Mouse (Mus musculus) right cerebral cortex, postnatal 14 days (tissue): ENCODE results near the gene Apoa2.
A peak's percentile ranks its signal among the peaks of the same experiment; 100 is the strongest.

Source experiments
- DNase-seq: peaks from one replicate; pipeline ENCODE4 v3.0.0; 2022

The Apoa2 gene

DNA sequence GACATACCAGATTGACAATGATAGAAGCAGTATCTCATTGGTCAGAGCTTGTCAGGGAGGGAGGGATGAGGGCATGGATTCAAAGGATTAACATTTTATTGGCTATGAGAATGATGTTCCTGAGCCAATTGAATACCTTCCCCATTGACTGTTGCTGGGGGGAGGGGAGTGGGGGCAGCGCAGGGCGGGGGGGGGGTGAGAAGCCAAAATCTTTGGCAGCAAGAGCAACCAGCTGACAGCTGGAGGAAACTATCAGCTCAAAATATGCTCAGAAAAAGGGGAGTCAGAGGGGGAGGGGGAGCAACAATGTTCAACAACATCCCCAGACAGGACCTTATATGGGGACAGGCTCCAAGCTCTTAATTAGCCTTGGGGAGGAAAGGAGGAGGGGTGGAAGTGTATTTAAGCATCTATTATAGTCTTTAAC is 38.3 kb downstream of the Apoa2 start:
- no peak for DNase-seq

DNA sequence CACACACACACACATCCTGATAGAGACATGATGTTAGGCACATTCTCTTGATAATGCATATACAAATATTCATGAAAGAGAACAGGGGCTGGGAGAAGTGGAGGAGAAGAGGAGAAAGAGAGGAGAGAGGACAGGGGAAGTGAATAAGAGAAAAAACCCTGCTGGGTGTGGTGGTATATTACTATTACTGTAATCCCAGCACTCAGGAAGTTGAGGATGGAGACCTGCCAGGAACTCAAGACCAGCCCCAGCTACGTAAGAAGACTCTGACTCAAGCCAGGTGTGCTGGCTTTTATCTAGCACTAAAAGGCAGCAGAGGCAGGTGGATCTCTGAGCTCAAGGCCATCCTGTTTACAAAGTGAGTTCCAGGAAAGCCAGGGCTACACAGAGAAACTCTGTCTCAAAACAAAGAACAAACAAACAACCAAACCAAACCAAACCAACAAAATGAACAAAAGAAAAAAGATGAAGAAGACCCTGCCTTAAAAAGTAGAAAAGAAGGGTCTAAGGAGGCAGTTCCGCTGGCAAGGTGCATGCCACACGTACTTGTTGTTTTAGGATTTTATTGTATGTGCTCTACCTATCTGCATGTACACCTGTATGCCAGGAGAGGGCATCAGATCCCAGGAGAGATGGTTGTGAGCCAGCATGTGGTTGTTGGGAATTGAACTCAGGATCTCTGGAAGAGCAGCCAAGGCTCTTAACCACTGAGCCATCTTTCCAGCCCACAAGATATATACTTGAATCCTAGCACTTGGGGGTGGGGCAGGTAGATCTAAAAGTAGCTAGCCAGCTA is 39.0 kb downstream of the Apoa2 start:
- no peak for DNase-seq

DNA sequence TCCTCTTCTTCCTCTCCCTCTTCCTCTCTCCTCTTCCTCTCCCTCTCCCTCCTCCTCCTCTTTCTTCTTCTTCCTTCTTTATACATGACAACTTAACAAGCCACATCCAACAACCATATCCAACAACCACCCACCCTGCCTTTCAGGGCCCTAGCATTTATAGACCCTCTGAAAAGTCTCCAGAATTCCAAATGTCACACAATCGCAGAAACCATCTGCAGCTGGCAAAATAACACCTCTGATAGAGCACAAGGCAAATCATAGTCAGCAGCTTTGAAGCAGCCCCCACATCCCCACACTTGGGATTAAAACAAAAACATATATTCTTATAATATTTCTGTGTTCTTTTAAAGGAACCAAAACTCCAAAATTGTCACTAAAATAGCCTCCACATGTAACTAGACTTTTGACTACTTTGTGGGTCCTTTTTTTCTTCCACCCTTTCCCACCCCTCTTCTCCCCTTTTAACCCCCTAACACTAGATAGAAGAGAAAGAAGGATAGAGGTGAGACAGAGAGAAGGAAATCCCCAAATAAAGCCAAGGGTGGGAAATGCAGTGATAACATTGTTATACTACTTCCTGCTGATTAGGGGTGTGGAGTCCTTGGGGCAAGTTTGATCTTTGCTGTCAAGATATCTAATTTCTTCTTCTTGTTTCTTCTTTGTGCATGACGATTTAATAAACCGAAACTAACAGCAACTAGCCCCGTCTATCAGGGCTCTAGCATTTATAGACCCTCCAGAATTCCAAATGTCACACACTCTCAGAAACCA is 41.3 kb downstream of the Apoa2 start:
- no peak for DNase-seq

DNA sequence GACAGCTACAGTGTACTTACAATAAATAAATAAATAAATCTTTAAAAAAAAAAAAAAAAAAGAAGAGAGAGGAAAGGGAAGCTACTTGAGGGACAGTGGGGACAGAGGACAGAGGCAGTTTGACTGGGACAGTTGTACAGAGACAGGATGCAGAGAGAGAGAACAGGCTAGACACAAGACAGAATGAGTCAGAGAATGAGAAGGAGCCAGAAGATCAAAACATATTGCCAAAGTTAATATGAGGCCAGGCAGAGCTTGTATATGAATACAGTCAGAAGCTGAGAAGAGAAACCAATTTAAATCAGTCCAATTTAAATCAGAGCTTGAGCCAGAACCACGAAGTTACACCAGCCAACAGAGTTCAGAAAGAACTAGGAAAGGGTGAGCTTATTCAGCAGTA is 43.5 kb downstream of the Apoa2 start:
- no peak for DNase-seq

DNA sequence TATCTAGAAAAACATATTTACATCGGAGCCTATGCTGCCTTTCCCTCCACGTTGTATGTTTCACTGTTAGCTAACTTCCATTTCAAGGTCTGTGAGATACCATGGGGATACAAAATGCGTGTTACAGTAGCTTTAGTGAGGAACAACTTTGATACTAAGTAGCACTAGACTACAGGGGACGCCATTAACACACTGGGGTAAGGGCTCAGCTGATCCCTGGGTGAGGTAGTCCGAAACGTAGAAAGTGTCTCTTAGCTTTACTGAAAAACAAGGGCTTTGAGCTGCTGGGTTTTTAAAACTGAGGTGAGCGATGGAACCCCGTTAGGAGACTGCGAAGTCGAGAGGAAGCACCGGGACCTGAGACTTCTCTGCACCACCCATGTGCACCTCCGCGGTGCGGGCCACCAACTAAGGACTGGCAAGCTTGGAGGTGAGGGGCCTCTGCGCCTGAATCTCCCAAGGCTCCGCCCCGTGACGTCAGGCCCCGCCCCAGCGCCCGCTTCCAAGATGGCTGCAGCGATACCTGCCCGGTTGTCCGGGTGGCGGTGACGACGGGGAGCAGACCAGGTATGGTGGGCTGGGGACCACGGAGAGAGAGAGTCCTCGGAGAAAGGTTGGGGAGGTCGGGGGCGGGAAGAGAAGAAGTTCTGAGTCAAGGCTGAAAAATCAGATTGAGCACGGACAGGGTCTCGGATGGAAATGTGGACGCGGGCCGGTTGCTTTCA is 45.2 kb downstream of the Apoa2 start, which contains the start of gene B4galt3:
B4galt3 (plus strand) TSS at position 481 of the 725 bp plus-strand sequence.
- DNase-seq = peak; percentile 94

DNA sequence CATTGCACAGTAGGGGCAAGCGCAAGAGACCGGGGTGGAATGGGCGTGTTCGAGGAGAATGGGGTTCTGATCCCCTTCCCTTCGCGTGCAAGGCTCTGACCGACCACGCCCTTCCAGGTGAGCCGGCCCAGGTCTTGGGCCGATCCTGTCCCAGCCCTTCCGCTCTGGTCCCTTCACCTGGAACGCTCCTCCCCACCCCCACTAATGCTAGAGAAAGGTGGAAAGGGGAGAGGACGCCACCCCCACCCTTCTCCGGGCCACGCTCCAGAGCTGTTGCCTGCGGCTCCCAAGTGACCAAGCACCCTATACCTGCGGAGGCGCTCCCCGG is 45.7 kb downstream of the Apoa2 start:
- no peak for DNase-seq

DNA sequence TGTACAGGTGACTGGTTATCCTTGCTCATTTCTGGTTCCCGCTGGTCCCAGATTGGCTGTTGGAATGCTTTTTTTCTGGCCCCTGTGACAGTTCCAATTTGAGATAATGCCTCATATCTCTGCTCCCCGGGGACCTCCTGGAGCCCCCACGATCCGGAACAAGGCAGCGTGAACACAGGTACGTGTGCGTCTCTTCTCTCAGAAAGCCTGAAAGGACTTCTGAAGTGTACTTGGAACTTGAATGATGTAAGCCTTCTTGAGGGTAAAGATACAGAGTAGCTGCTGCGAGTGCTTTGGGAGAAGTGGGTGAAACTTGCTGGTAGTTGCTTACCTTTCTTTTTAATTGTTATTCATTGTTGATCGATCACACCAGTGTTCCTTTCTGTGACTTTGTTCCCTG is 46.3 kb downstream of the Apoa2 start:
- DNase-seq = no peak

DNA sequence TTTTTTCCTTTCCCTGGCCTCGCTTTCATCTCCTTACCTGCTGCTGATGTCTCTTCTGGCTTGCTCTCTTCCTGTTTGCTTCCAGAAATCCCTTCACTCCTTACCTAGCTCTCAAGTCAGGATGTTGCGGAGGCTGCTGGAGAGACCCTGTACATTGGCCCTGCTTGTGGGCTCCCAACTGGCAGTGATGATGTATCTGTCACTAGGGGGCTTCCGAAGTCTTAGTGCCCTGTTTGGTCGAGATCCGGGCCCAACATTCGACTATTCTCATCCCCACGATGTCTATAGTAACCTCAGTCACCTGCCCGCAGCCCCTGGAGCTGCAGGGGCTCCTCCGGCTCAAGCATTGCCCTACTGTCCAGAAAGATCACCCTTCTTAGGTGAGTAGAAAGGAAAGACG is 46.8 kb downstream of the Apoa2 start:
- DNase-seq = no peak

DNA sequence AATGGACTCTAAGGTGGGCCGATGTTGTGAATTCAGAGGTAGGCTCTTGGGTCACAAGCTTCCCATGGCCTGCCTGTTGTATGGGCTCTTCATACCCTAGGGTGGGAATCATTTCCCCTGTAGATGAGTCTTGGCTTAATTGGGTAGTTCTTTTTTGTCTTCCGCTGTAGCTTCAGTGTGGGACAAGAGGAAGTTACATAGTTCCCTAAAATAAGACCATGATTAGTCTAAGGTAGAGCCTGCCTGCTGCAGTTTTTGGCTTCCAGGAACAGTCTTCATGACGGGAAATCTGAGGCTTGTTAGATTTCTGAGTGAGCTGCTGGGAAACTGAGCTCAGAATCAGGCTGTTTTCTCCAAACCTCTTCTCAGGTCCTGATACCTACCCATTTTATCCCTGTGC is 47.2 kb downstream of the Apoa2 start:
- DNase-seq = no peak

DNA sequence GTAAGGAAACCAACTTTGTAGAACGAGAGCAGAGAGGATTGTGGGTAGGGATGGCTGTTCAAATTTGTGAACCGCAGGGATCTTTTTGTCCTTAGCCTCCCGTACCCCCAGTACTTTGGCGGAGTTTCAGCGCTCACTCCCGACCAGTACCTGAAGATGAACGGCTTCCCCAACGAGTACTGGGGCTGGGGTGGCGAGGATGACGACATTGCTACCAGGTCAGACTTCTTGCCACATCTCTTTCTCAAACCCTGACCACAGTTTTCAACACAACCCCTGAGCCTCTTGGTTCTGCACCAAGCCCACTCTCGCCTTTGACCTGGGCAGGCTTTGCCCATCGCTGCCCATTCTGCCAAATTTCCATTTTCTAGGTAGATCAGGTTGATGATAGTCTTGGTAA is 49.3 kb downstream of the Apoa2 start:
- no peak for DNase-seq

DNA sequence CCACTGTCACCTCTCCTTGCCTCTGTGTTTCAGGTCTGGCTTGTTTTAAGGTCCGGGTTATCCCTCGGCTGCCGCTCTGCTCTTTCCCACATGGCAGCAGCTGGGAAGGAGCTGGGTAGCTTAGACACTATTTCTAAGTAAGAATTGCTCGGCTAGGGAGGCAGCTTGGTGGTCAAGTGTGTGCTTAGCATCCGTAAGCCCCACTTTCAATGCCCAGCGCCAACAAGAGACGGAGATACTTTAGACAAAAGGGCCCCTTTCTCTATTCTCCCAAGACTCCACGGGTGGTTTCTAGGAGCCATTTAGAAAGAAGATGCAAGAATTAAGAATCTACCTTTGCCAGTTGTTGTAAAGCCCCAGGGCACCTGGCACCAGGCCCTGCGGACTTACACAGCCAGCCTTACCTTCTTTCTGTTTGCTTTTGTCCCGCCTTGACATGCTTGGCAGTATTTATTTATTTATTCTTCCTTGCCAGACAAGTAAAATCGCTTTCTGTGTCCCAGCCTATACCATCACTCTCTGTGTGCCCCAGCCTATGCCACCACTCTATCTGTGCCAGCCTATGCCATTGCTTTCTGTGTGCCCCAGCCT is 50.4 kb downstream of the Apoa2 start:
- no peak for DNase-seq
